Mouse (Mus musculus): ENCODE results near the gene Myo10.

The Myo10 gene

DNA sequence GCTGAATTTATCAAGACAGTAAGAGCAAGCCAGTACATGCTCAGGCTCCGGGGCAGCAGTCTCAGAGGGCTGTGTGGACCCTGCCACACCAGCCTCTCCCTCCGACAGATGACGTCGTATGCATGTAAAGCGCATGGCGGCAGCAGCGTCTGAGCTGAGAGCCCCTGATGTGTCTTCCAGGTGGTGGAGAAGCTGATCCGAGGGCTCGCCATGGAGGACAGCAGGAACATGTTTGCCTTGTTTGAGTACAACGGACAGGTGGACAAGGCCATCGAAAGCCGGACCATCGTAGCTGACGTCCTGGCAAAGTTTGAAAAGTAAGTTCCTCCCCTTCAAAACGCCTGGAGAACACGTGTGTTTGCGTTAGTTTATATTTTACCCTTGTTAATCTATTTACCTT is 184.0 kb downstream of the Myo10 start:
- no peak for DNase-seq

DNA sequence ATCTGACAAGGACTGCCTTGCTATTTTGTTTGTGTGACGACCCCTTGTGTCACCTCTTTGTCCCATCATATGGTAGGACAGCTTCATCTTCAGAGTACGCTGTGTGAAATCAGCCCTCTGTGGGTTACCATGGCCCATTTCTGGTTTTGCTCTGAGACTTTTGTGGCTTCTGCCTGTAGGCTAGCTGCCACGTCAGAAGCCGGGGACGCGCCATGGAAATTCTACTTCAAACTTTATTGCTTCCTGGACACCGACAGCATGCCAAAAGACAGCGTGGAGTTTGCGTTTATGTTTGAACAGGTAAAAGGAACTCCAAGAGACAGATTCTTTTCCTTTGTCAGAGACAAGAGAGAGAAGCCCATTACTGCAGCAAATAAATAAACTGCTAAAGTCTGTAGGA is 184.6 kb downstream of the Myo10 start:
- DNase-seq, result no peak

DNA sequence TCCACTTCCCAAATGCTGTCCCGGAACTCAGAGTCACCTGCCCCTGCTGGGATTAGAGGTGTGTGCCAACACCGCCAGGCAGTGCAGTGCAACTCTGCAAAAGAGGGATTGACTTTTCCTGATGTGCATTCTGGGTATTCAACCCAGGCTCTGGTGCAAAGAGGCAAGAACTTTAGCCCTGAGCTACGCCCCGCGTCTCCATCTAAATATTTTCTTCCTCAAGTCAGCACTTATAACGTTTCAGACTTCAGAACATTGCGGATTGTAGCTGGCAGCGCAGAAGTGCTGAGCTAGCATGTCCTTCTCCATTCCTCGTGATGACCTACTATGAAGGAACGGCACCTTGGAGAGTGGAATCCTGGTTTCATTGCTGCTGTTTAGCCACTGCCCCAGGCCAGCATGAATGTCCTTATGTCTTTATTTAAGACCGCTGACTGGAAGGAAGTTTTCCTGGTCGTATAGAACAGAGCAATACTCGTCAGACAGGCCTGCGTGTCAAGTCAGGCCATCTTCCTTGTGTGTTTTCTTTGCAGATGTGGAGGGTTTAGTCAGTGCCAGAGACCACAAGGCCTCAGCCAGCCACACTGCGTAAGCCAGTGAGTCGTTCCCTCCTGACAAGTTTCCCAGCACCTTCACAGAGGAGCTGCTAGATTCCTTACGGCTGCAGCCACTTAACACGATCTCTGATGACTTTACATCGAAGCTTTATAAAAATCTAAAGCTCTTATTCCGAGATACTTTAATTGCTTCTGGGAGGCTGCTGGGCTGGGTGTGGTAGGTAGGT is 186.5 kb downstream of the Myo10 start:
- no peak for DNase-seq

DNA sequence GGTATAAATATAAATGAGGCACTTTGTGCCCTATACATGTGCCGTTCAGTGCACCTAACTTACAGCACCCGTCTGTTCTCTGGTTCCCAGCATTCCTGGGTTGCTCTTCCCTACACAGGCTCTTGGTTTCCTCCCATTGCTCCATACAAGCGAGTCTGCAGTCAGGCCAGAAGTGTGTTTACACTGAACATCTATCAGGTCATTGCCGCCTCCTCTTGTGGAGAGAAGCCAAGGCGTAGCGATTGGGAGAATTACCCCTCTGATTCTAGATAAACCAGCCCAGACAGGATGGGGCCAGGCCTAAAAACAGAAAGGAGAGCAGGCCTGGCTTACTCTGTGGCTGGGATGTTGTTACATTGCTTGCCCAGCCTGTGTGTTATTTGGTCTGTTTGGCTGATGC is 187.3 kb downstream of the Myo10 start:
- no peak for DNase-seq

DNA sequence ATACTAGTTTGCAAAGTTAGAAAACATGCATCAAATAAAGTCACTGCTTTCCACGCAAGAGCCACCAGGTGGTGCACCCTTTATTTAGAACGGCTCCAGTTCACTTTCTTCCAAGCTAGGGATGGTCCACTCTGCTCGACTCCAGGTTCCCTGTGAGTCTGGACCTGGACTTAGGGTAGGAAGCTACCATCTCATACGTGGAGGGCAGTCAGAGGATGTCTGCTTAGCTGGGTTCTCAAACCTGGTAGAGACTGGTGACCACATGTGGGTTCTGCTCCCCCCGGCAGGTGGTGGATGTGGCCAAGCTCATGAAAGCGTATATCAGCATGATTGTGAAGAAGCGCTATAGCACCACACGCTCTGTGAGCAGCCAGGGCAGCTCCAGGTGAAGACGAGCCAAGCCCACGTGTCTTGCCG is 189.5 kb downstream of the Myo10 start:
- peak; percentile 74 to 76 for DNase-seq

DNA sequence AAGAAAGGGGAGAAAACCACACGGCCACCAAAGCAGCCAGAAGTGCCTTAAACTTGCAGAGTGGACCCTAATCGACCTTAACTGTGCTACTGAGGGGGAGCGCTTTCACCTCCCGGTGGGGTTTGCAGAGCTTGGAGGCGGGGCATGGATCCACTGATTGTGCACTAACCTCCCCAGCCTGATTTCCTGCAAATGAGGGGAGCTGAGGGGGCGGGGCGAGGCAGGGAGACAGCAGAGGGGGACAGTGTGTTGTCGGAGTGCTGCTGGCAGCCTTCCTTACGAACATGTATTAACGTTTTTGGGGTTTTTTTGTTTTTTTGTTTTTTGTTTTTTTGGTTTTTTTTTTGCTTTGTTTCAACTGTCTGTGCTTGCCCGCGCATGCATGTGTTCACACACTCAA is 190.2 kb downstream of the Myo10 start:
- DNase-seq, result peak; percentile 53 to 55

DNA sequence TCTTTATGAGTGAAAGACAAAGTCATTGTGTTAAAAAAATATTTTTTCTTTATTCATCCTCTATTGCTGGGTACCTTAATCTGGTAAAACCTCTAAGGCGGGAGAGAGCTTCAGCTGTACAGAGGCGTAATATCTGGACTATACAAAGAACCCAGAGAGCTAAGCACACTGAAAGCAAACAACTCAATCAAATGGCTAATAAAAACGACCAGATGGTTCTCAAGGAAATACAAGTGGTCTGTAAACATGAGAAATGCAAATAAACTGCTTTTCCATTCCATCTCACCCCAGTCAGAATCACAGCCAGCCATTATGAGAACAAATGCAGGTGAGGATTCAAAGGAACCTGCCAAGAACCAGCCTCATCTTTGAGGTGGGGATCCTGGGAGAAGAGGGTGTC is 192.2 kb downstream of the Myo10 start:
- DNase-seq, result no peak

DNA sequence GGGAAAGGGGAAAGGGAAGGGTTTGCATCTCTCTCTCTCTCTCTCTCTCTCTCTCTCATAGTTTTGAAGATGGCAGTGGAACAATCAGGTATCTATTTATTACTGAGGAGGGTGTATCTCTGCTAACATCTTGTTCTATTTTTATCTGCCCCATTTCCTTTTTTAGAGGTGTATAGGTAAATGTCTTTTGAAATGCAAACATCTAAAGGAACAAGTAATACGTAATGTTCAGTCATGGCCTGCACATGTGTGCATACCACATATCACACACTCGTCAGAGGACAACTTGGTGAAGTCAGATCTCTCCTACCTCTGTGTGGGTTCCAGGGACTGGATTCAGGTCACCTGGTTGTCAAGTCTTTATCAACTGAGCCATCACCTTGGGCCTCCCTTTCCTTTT is 194.9 kb downstream of the Myo10 start:
- peak in 1 of 2 experiments; percentile 25 for DNase-seq

DNA sequence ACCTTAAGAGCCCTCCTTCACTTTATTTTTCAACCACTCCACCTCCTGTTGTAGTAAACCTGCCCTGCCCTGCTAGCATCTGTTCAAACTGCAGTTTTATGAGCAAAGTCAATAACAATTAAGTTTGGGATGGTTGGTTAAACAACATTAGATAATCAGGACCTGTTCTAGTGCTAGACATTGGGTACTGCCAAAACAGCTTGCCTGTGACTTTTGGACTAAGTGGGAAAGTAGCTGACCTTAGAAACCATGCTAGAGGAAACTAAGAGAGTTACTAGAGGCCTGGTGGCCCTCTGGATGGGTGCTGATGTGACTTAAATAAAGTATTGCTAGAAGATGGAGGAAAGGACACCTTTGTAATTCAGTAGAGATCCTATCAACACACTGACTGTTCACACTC is 199.7 kb downstream of the Myo10 start:
- DNase-seq, result no peak

DNA sequence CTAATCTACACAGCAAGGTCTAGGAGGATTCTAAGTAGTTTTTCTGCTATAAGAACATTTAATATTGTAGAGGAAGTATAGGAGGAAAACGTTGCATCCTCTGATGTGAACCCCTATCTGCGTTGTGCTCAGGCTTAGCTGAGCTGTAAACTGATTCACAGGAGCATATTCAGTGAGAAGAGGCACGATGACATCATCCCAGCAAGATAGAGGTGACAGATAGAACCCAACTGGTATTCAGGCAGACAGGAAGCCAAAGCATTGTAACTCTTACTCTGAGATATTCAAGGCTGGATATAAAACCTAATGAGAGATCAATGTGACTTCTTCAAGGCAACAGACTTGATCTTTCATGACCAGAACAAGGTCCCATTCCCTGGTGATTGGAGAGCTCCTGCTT is 200.3 kb downstream of the Myo10 start:
- DNase-seq, result no peak

DNA sequence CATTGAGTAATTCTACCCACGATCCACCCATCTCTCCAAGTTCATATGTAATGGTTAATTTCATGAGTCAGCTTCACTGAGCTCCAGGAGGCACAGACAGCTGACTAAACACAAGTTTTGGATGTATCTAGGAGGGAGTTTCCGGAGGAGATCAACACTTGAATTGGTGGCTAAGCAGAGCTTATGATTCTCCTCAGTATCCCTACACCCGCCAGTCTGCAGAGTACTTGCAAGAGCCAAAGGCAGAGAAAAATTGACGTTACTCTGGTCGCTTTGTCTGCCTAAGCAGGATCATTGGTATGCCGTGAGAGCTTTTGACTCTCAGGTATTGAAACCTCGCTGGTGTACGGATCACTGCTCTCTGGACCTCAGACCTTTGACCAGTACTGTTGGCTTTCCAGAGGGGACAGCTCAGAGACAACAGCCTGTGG is 204.2 kb downstream of the Myo10 start:
- DNase-seq, result no peak

DNA sequence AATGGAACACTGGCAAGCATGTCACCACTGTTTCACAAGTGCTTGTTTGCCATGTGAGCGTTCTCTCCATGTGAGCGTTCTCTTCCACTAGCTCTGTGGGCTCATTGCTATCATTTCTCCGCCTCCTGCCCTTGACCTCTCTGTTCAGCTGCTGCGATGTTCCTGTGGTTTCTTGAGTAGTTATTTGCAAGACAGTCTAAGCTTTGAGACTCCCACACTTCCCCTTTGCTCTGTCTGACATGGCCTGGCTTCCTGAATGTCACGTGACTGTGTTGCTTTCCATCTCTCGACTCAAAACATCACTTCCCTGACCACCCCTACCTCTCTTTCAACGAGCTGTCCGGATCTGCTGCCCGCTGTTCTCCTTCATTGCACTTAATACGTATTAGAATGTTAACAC is 206.1 kb downstream of the Myo10 start:
- peak; percentile 59 for DNase-seq

DNA sequence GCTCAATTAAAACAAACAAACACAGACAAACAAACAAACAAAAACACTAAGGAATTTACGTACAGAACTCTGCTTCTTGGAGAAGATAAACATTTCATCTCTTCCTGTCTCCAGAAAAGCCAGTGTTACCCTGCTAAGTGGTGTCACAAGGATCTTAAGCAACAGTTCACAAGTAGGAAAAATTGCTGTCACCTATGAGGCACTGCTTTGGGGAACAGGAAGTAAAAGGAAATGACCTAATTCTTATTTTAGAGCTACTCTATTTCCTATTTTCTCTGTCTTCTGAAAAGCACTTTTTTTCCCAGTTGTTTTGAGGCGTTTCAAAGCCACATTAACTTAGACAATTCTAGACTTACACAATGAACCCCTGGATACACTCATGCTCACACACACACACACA is 208.1 kb downstream of the Myo10 start:
- no peak for DNase-seq

DNA sequence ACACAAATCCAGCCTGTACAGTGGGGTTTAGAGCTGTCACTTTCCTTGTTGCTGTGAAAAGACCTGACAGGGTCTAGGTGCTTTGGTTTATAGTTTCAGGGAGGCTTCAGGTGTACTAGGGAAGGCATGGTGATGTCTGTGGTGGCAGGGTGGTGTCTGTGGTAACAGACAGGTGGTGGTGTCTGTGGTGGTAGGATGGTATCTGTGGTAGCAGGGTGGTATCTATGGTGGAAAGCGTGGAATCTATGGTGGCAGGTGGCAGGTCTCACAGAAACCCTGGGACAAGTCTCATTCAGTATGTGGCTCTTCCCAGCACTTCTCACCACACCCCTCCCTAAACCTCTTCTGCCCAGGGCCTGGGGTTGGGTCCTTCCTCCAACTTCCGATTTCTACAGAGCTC is 212.0 kb downstream of the Myo10 start:
- DNase-seq, result no peak

DNA sequence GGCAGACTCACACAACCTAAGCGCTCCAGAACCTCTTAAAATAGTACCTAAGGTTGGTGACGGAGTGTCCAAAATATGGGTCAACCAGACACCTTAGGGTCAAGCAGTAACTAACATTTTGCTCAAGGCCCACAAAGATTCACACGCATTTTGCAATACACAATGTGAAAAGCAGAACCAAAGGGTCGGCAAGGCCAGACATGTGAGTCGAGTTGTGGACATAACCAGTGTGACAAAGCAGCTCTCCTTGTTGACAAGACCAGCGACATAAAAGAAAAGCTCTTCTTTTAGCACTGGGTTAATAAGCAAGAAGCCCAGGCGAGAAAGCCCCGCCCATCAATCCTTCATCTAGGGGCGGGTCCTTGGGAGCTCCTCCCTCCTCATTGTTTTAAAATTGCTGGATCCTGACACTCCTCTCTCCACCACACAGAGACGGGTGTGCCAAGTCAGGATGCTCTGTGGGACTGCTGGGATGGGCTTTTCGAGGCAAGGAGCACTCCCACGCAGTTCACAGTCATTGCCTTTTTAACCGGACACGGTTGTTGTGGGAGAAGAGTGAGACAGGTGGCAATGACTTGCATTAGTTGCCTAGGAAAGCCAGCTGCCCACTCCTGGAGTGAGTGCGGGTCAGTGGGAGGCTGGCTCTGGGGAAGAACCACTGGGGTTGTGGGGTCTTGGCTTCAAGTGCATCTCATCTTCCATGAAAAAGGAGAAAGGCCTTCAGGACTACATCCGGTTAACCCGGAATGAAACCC is 212.8 kb downstream of the Myo10 start:
- no peak for DNase-seq

DNA sequence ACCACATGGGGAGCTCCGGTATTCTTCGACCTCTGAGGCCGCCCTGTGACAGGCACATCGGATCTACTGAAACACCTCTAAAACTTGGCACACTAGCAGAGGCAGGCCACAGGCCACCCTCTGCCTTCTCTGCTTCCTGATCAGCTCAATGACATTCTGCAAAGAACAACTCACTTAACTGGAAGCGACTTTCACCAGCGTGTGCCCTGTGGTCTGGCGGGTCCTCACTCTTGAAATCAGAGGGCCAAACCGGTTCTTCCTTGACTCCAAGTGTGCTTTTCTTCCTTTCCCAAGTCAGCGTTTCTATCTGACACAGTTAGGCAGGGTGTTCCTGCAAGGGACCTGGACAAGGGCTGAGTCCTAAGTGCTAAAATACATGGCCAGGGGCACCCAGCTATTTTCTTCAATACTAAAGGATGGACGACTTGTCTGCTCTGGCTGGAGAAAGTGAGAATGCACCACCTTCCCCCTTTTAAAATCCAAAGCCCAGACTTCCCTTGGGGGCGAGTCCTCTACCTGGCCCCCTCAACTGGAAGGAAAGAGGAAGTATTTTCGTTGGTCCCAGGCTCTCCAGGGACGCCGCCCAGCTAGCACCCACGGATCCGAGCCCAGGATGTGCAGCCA is 220.2 kb downstream of the Myo10 start:
- DNase-seq, result no peak

DNA sequence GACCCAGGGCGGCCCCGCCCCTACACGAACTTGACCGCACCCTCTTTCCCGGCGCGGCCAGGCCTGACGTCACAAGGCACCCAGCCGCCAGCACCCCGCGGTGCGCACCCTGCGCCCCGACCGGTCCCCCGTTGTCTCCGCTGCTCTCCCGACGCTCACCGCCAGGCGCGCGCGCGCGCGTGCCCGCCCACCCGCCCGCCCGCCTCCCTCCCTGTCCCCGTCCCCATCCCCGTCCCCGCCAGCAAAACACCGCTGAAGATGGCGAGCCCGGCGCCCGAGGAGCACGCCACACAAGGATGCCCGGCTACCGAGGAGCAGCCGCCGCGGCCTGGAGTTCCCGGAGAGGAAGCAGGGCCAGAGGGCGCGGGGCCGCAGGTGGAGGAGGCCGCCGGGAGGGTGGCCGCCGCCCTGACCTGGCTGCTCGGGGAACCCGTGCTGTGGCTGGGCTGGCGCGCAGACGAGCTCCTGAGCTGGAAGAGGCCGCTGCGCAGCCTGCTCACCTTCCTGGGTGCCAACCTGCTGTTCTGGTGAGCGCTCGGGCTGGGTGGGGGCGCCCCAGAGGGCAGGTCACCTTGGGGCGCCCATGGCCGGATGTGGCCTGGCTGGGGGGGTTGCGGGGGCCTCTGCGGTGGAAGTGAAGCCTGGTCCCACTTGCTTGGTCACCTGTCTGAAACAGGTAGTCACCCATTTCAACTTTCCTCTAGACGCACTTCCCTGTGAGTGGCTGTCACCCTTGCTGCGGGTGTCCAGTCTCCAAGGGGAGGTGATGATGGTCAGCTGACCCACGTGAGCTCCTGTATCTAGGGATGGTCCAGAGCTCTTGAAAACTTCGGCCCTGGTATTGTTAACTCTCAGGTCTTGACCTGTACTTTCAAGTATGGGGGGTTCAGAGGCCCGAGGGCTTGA is 221.0 kb downstream of the Myo10 start, which contains the start of gene Retreg1:
Gene Retreg1, plus strand, starts transcription at position 95 of the 906 bp plus-strand sequence.
- DNase-seq, result peak; percentile 96

DNA sequence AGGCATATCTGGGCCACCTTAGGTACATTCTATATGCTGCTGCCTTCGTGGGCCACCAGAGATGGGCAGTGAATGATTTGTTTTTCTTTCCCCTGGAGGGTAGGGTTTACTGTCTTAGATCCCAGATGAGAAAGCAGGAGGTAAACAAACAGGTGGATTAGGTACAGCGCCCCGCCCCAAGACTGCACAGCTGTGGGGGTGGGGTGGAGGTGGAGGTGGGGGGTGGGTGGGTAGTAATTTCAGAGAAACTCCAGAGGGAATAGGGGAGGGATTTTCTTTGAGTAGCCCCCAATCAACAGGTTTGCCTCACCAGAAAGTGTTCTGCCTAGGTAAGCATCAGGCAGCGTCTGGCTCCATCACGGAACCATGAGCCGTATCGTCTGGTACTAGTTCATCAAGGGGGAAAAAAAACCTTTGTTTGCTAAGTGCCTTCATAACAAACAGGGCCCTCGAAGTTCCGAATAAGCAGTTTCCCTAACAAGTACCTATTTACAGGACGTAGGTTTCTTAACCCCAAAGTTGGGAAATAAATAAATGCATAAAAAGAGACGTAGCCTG is 221.8 kb downstream of the Myo10 start:
- DNase-seq, result peak; percentile 35 to 44

DNA sequence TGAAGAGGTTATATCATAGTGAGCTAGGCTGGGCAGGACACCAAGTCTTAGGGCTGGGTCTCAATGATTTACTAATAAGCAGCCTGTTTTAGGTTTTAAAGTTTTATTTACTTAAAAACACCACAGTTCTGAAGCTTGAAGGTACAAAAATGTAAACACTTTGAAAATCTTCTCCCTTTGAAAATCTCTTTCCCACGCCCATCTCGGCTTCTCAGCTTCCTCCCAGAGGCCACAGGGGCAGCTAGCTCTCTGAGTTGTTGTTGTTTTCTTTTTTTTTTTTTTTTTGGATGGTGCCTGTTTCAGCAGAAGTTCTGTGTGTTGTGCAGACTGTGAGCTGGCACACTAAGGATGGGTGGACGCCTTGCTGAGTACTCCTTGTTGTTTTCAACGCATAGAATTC is 222.4 kb downstream of the Myo10 start:
- no peak for DNase-seq

DNA sequence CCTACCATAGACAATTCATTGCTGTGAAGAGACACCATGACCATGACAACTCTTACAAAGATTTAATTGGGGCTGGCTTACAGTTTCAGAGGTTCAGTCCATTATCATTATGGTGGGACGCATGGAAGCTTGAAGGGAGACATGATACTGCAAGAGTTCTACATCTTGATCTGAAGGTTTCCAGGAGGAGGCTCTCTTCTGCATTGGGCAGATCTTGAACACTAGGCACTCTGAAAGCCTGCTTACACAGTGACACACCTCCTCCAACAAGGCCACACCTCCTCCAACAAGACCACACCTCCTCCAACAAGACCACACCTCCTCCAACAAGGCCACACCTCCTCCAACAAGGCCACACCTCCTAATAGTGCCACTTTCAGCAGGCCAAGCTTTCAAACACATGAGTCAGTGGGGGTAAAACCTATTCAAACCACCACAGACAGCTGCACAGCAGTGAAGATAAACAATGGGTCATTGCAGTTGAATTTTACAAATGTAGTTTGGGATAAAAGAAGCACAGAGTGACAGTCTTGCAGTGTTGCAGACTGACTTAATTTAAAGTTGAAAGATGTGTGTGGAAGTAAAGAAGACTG is 225.3 kb downstream of the Myo10 start:
- DNase-seq, result peak; percentile 68 to 71

DNA sequence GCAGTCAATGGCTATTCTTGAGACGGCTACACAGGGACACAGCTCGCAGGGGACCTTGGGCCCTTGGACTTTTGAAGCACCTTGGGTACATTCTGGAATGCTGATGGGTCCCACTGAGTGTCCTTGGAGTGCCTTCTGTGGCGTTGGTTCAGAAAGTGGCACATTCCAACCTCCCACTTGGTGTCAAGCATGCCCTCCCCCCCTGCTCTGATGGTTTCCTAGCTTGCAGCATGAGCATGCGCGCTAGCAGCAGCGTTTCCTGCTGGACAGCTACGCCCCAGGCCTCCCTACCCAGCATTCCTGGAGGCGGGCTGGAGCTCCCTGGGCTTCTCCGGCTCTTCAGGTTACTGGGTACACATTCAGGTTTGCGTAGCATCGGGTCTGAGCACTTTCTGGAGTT is 228.2 kb downstream of the Myo10 start:
- no peak for DNase-seq
